Mouse (Mus musculus): ENCODE results near the gene Rcvrn. TPM values are rescaled to one million over a fixed set of nuclear protein-coding genes. Genes with fewer than 3 reads are reported as not detected.

Rcvrn gene
- polyA plus RNA-seq, 1 experiment from 2014 or later, result not detected

DNA sequence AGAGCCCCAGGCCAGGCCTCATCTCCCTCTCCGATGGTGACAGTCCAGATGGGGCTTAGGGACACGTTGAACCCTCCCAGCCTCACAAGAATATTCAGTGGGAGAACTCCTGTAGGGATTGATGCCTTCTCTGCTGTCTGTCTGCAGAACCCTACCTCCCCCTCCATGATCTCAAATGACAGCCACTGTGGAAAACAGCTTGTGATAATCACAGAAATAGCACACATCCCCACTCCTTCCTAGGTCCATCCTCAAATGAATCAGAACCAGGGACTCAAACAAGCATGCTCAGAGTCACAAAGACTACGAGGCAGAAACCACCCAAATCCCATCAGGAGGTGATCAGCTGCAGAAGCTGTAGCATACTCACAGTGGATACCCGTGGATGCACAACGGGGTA, 29.0 kb upstream of the Rcvrn start:
- Histone ChIP-seq H3K9me3 (ENCODE audit: control insufficient read depth, low read length) (no peaks in the 10 kb centered on the region), H3K9ac (ENCODE audit: low read length) (no peak overlapping the region), H3K36me3 (ENCODE audit: control insufficient read depth, insufficient read depth, low read length) (no peaks in the 10 kb centered on the region), H3K27ac (ENCODE audit: low read length) (no peak overlapping the region), H3K27me3 (ENCODE audit: control insufficient read depth, insufficient read depth, low read depth, low read length) (no peaks in the 10 kb centered on the region), H3K4me2 (ENCODE audit: low read depth, low read length) (no peak overlapping the region), H3K4me3 (ENCODE audit: low read length) (no peak overlapping the region), H3K4me1 (replicated peaks; ENCODE audit: control insufficient read depth, insufficient read depth, low read length) (peaks cover 9% of the 10 kb centered on the region)
- no peak for ATAC-seq (ENCODE audit: low read depth)
- WGBS, result 77% methylated on average over 5 of the region's 5 CpGs

- 69% methylated on average over 13 of the region's 13 CpGs for WGBS
- H3K9me3 ChIP-seq (ENCODE audit: control insufficient read depth, low read length), result no peaks in the 10 kb centered on the region
- H3K36me3 ChIP-seq (ENCODE audit: control insufficient read depth, insufficient read depth, low read length), result no peaks in the 10 kb centered on the region
- peak; percentile 85 for ATAC-seq (ENCODE audit: low read depth)
- no peak overlapping the region for H3K4me3 ChIP-seq (ENCODE audit: low read length)
- no peak overlapping the region for H3K9ac ChIP-seq (ENCODE audit: low read length)
- H3K4me2 ChIP-seq (ENCODE audit: low read depth, low read length), result no peak overlapping the region
- H3K27ac ChIP-seq (ENCODE audit: low read length), result peak overlapping the region; percentile 23; the same call in 1 of the 2 replicates
- no peaks in the 10 kb centered on the region for H3K27me3 ChIP-seq (ENCODE audit: control insufficient read depth, insufficient read depth, low read depth, low read length)
- H3K4me1 ChIP-seq (replicated peaks; ENCODE audit: control insufficient read depth, insufficient read depth, low read length), result peaks cover 9% of the 10 kb centered on the region
These were observed 27.4 kb upstream of the Rcvrn start for GRCm38 (mm10) chr11:67667531-67668332.

DNA sequence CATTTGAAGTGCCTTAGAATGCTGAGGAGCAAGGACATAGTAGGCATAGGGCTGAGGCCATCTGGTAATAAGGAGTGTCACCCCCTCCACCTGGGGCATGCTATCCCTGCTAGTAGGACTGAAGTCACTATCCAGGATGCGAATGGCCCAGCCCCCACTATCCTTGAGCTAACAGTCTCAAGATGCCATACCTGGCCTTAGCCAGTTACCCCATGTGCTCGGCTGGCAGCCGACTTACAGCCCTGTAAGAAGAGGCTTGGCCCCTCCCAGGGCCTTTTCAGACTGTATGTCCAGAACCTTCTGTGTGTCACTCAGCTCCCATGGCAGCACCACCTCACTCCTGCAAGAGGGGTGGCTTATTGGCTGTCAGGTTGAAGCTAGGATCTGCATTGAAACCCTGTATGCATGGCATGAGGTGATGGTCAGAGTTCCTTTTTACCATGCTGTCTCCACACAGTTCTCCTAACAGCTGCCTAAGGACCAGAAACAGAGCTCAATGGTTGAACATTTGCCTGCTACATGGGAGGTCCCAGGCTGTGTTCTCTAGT, 26.6 kb upstream of the Rcvrn start:
- Histone ChIP-seq H3K4me1 (replicated peaks; ENCODE audit: control insufficient read depth, insufficient read depth, low read length) (peaks cover 9% of the 10 kb centered on the region), H3K36me3 (ENCODE audit: control insufficient read depth, insufficient read depth, low read length) (no peaks in the 10 kb centered on the region), H3K27ac (ENCODE audit: low read length) (no peak overlapping the region), H3K9ac (ENCODE audit: low read length) (no peak overlapping the region), H3K4me3 (ENCODE audit: low read length) (no peak overlapping the region), H3K9me3 (ENCODE audit: control insufficient read depth, low read length) (no peaks in the 10 kb centered on the region), H3K27me3 (ENCODE audit: control insufficient read depth, insufficient read depth, low read depth, low read length) (no peaks in the 10 kb centered on the region), H3K4me2 (ENCODE audit: low read depth, low read length) (no peak overlapping the region)
- ATAC-seq (ENCODE audit: low read depth), result no peak
- 76% methylated on average over 3 of the region's 3 CpGs for WGBS

DNA sequence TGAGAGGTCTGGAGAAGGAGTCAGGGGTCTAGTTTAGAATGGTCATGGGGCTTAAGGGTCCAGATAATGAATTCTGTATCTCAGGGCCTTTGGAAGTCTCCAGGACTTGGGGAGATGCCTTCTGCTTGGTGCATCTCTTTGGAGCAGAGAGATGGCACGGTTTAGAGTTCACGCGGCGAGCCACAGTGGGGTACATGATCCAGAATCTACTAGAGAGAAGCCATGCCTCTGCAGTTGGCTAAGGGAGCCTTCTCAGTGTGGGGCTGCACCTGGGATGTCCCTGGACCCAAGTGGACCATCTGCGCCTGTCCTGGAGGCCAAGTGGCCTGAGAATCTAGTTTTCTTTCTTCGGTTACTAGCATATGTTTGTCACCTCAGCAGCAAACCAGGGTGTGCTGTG, 25.1 kb upstream of the Rcvrn start:
- Histone ChIP-seq H3K4me3 (ENCODE audit: low read length) (no peak overlapping the region), H3K27me3 (ENCODE audit: control insufficient read depth, insufficient read depth, low read depth, low read length) (no peaks in the 10 kb centered on the region), H3K9ac (ENCODE audit: low read length) (no peak overlapping the region), H3K4me2 (ENCODE audit: low read depth, low read length) (no peak overlapping the region), H3K27ac (ENCODE audit: low read length) (no peak overlapping the region), H3K4me1 (replicated peaks; ENCODE audit: control insufficient read depth, insufficient read depth, low read length) (peaks cover 9% of the 10 kb centered on the region), H3K9me3 (ENCODE audit: control insufficient read depth, low read length) (no peaks in the 10 kb centered on the region), H3K36me3 (ENCODE audit: control insufficient read depth, insufficient read depth, low read length) (no peaks in the 10 kb centered on the region)
- WGBS, result 97% methylated on average over 6 of the region's 6 CpGs
- ATAC-seq (ENCODE audit: low read depth), result no peak

- no peak overlapping the region for H3K4me3 ChIP-seq (ENCODE audit: low read length)
- no peak overlapping the region for H3K4me2 ChIP-seq (ENCODE audit: low read depth, low read length)
- no peak overlapping the region for H3K9ac ChIP-seq (ENCODE audit: low read length)
- no peaks in the 10 kb centered on the region for H3K36me3 ChIP-seq (ENCODE audit: control insufficient read depth, insufficient read depth, low read length)
- no peak for ATAC-seq (ENCODE audit: low read depth)
- H3K27me3 ChIP-seq (ENCODE audit: control insufficient read depth, insufficient read depth, low read depth, low read length), result no peaks in the 10 kb centered on the region
- H3K9me3 ChIP-seq (ENCODE audit: control insufficient read depth, low read length), result no peaks in the 10 kb centered on the region
- no peak overlapping the region for H3K27ac ChIP-seq (ENCODE audit: low read length)
- H3K4me1 ChIP-seq (replicated peaks; ENCODE audit: control insufficient read depth, insufficient read depth, low read length), result peaks cover 9% of the 10 kb centered on the region
- whole genome bisulfite sequencing, result 59% methylated on average over 5 of the region's 5 CpGs
These were observed 23.0 kb upstream of the Rcvrn start for GRCm38 (mm10) chr11:67672140-67672539.

DNA sequence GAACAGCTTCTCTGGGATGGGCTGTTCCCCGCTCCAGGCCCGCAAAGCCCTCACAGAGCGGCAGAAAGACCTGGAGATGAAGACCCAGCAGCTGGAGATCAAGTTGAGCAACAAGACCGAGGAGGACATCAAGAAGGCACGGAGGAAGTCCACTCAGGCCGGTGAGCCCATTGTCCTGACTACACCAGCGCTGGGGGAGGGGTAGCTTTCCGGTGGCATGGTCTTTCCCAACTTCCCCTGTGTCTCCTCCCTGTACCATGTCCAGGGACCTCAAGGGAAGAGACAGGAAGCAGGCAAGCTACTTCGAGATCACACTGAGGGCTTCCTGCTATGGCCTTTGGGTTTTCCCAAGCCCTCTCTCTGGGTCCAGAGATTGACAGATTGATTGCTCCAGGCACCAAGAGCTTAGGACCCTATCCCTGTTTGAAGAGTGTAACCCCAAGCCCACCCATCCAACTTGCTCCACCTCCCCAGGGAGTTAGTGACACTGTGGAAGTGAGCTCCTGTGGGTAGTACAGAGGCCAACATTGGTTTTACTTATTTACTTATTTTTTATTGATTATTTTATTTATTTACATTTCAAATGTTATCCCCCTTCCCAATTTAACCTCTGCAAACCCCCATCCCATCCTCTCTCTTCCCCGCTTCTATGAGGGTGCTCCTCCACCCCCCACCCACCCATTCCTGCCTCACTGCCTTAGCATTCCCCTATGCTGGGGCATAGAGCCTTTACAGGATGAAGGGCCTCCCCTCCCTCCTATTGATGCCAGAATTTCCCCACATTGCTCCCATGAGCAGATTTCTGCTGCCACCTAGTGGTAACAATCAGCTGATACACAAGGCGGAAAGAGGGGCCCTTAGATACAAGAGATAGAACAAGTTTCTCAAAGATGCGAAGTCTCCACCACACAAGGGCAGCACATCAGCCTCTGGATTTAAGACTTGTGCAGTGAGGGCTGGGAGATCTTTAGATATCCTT, 19.3 kb upstream of the Rcvrn start:
- Histone ChIP-seq H3K4me3 (ENCODE audit: low read length) (no peak overlapping the region), H3K27ac (ENCODE audit: low read length) (no peak overlapping the region), H3K36me3 (ENCODE audit: control insufficient read depth, insufficient read depth, low read length) (no peaks in the 10 kb centered on the region), H3K9ac (ENCODE audit: low read length) (peak overlapping the region; percentile 41; the same call in 1 of the 2 replicates), H3K4me2 (ENCODE audit: low read depth, low read length) (no peak overlapping the region), H3K4me1 (replicated peaks; ENCODE audit: control insufficient read depth, insufficient read depth, low read length) (no peaks in the 10 kb centered on the region), H3K9me3 (ENCODE audit: control insufficient read depth, low read length) (no peaks in the 10 kb centered on the region), H3K27me3 (ENCODE audit: control insufficient read depth, insufficient read depth, low read depth, low read length) (no peaks in the 10 kb centered on the region)
- 57% methylated on average over 12 of the region's 12 CpGs for WGBS
- ATAC-seq (ENCODE audit: low read depth), result peak; percentile 81

- H3K27ac ChIP-seq (ENCODE audit: low read length), result no peak overlapping the region
- no peaks in the 10 kb centered on the region for H3K9me3 ChIP-seq (ENCODE audit: control insufficient read depth, low read length)
- WGBS, result 47% methylated on average over 5 of the region's 5 CpGs
- H3K36me3 ChIP-seq (ENCODE audit: control insufficient read depth, insufficient read depth, low read length), result no peaks in the 10 kb centered on the region
- H3K9ac ChIP-seq (ENCODE audit: low read length), result no peak overlapping the region
- no peaks in the 10 kb centered on the region for H3K4me1 ChIP-seq (replicated peaks; ENCODE audit: control insufficient read depth, insufficient read depth, low read length)
- ATAC-seq (ENCODE audit: low read depth), result no peak
- H3K27me3 ChIP-seq (ENCODE audit: control insufficient read depth, insufficient read depth, low read depth, low read length), result no peaks in the 10 kb centered on the region
- H3K4me3 ChIP-seq (ENCODE audit: low read length), result no peak overlapping the region
- no peak overlapping the region for H3K4me2 ChIP-seq (ENCODE audit: low read depth, low read length)
These were observed 15.8 kb upstream of the Rcvrn start for GRCm38 (mm10) chr11:67679300-67679699.

DNA sequence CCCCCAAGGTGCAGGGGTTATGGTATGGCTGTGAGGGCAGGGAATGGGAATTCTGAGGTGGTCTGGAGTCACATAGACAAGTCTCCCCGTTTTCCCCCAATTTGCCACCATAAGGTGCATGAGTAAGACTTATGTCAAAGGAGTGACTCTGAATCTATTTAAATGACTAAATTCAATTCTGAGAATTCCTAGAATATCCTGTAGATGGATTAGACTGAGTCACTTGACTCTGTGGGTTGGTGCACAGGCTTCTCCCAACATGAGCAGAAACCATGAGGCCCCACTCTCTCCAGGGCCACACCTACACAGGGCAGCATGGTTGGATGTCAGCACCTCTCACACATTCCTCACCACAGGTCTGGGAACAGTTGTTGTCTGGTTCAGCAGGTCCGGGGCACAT, 15.2 kb upstream of the Rcvrn start:
- 80% methylated on average over 2 of the region's 2 CpGs for WGBS
- H3K4me3 ChIP-seq (ENCODE audit: low read length), result no peak overlapping the region
- no peaks in the 10 kb centered on the region for H3K9me3 ChIP-seq (ENCODE audit: control insufficient read depth, low read length)
- no peaks in the 10 kb centered on the region for H3K27me3 ChIP-seq (ENCODE audit: control insufficient read depth, insufficient read depth, low read depth, low read length)
- no peak overlapping the region for H3K4me2 ChIP-seq (ENCODE audit: low read depth, low read length)
- no peak for ATAC-seq (ENCODE audit: low read depth)
- no peaks in the 10 kb centered on the region for H3K4me1 ChIP-seq (replicated peaks; ENCODE audit: control insufficient read depth, insufficient read depth, low read length)
- H3K36me3 ChIP-seq (ENCODE audit: control insufficient read depth, insufficient read depth, low read length), result no peaks in the 10 kb centered on the region
- no peak overlapping the region for H3K9ac ChIP-seq (ENCODE audit: low read length)
- H3K27ac ChIP-seq (ENCODE audit: low read length), result no peak overlapping the region

DNA sequence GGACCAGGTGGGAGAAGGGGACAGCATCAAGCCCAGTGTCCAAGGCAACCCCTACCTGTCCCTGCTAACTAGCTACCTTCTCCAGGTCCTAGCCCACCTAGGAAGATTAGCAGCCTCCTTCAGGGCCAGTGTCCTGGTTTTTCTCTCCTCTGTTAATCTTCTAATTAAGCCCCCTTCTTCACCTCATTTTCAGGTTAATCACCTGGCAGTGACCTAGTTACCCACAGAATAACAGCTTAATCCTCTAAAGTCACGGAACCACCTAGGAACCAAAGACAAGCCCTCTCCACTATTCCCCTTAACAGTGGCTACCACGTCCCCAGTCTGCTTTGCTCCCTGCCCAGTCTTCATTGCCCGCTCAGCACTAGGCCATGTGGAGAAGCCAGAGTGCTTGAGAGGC, 13.3 kb upstream of the Rcvrn start:
- Histone ChIP-seq H3K9ac (ENCODE audit: low read length) (no peak overlapping the region), H3K36me3 (ENCODE audit: control insufficient read depth, insufficient read depth, low read length) (no peaks in the 10 kb centered on the region), H3K4me2 (ENCODE audit: low read depth, low read length) (no peak overlapping the region), H3K27me3 (ENCODE audit: control insufficient read depth, insufficient read depth, low read depth, low read length) (no peaks in the 10 kb centered on the region), H3K27ac (ENCODE audit: low read length) (no peak overlapping the region), H3K4me1 (replicated peaks; ENCODE audit: control insufficient read depth, insufficient read depth, low read length) (no peaks in the 10 kb centered on the region), H3K9me3 (ENCODE audit: control insufficient read depth, low read length) (no peaks in the 10 kb centered on the region), H3K4me3 (ENCODE audit: low read length) (no peak overlapping the region)
- 79% methylated on average over 3 of the region's 3 CpGs for WGBS
- no peak for ATAC-seq (ENCODE audit: low read depth)
